Mouse (Mus musculus) hindbrain, postnatal 0 days (tissue): ENCODE data around the gene Mmel1. TPM values are rescaled to one million over a fixed set of nuclear protein-coding genes. Genes with fewer than 3 reads are reported as not detected.

Experiments
- ATAC-seq: fragments of 200-750 bp; cut with Nextera tagmentation; 2 replicates; pipeline ENCODE4 v1.8.0; 2017; ENCODE audit warnings: mild to moderate bottlenecking, moderate TSS enrichment, moderate library complexity
- DNase-seq: peaks from one replicate; pipeline ENCODE4 v3.0.0-alpha.2; 2015; ENCODE audit warnings: low spot score
- H3K27ac ChIP-seq: fragments of 300-500 bp; sonication (generic); 2 replicates; pipeline ENCODE4 v1.5.1; 2014; ENCODE audit warnings: mild to moderate bottlenecking
- H3K27me3 ChIP-seq: fragments of 300-500 bp; sonication (generic); 2 replicates; pipeline ENCODE4 v1.6.1; 2014; ENCODE audit warnings: low read length, mixed read lengths; ENCODE audit not compliant: insufficient read depth
- H3K36me3 ChIP-seq: fragments of 300-500 bp; sonication (generic); 2 replicates; pipeline ENCODE4 v1.6.1; 2014; ENCODE audit warnings: low read length, mixed read lengths; ENCODE audit not compliant: insufficient read depth
- H3K4me1 ChIP-seq: fragments of 300-500 bp; sonication (generic); 2 replicates; pipeline ENCODE4 v1.6.1; 2014; ENCODE audit warnings: antibody characterized with exemption, low read length, mixed read lengths; ENCODE audit not compliant: insufficient read depth
- H3K4me2 ChIP-seq: fragments of 300-500 bp; sonication (generic); 2 replicates; pipeline ENCODE4 v1.6.1; 2014; ENCODE audit warnings: low read depth, mild to moderate bottlenecking, low read length, moderate library complexity, mixed read lengths
- H3K4me3 ChIP-seq: fragments of 300-500 bp; sonication (generic); 2 replicates; pipeline ENCODE4 v1.5.1; 2014; ENCODE audit warnings: low read length
- H3K9ac ChIP-seq: fragments of 300-500 bp; sonication (generic); replicated peaks from 2 replicates; pipeline ENCODE4 v1.6.1; 2014; ENCODE audit warnings: mild to moderate bottlenecking, low read length, moderate library complexity, mixed read lengths
- H3K9me3 ChIP-seq: fragments of 300-500 bp; sonication (generic); 2 replicates; pipeline ENCODE4 v1.6.1; 2016; ENCODE audit warnings: low read length, mixed read lengths
- CTCF ChIP-seq: IDR thresholded peaks from 2 replicates; pipeline ENCODE4 v1.5.1; 2016; ENCODE audit warnings: antibody characterized with exemption, control low read depth, low read depth
- WGBS: fragments of 180-500 bp; shearing (Covaris S2); extraction: QIAGEN DNeasy Blood & Tissue Kit; methylation state at CpG from one replicate; pipeline ENCODE4 v1.1.7; 2014; 5-methylcytosine and 5-hydroxymethylcytosine counted together
- polyA plus RNA-seq: library from polyadenylated mRNA; unstranded; fragments of >200 nt; fragmentation: Nextera tagmentation; extraction: Ambion mirVana; gene quantifications from 2 replicates; pipeline ENCODE4 v1.2.1, GENCODE M21; 2015
- total RNA-seq: library from RNA; depleted of rRNA; stranded (reverse); fragments of >200 nt; gene quantifications from 2 replicates; pipeline ENCODE4 v1.2.3, GENCODE M21; 2014

The Mmel1 gene
- total and polyA plus RNA-seq, 2 experiments from 2014 or later, result 0.93 to 1.6 TPM

DNA sequence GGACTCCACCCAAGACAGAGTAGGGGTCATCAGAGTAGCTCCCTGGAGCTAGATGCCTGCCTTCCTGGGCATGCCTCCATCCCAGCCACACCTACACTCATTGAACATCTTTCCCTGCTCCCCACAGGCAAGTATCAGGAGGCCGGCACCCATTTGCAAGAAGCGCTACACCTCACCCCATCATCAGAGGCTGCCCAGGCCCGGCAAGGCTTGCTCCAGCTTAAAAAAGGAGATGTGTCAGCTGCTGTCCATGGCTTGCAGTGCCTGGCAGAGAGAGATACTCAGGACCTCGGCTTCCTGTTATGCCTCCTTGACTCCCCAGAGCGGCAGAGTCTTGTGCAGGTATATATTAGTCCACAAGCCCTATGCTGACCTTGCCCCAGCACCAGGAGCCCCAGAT is 7.4 kb upstream of the Mmel1 start:
- no peak overlapping the region for H3K27ac ChIP-seq
- no peak for TF ChIP-seq CTCF
- no peak overlapping the region for H3K9ac ChIP-seq
- 86% methylated on average over 5 of the region's 5 CpGs for WGBS
- no peak for DNase-seq
- H3K4me1 ChIP-seq, result peaks cover 9% of the 10 kb centered on the region
- no peaks in the 10 kb centered on the region for H3K36me3 ChIP-seq
- ATAC-seq, result no peak
- H3K4me2 ChIP-seq, result no peak overlapping the region
- H3K4me3 ChIP-seq, result no peak overlapping the region
- no peaks in the 10 kb centered on the region for H3K27me3 ChIP-seq
- no peaks in the 10 kb centered on the region for H3K9me3 ChIP-seq

GRCm38 (mm10) chr4:154863436-154863935 is 5.9 kb upstream of the Mmel1 start:
- Histone ChIP-seq H3K4me2 (no peak overlapping the region), H3K36me3 (no peaks in the 10 kb centered on the region), H3K27ac (peak overlapping the region; percentile 68; the same call in 1 of the 2 replicates), H3K9ac (no peak overlapping the region), H3K9me3 (no peaks in the 10 kb centered on the region), H3K27me3 (no peaks in the 10 kb centered on the region), H3K4me1 (peaks cover 9% of the 10 kb centered on the region), H3K4me3 (no peak overlapping the region)
- 83% methylated on average over 3 of the region's 3 CpGs for WGBS
- ATAC-seq, result no peak
- no peak for DNase-seq
- TF ChIP-seq CTCF, result no peak

DNA sequence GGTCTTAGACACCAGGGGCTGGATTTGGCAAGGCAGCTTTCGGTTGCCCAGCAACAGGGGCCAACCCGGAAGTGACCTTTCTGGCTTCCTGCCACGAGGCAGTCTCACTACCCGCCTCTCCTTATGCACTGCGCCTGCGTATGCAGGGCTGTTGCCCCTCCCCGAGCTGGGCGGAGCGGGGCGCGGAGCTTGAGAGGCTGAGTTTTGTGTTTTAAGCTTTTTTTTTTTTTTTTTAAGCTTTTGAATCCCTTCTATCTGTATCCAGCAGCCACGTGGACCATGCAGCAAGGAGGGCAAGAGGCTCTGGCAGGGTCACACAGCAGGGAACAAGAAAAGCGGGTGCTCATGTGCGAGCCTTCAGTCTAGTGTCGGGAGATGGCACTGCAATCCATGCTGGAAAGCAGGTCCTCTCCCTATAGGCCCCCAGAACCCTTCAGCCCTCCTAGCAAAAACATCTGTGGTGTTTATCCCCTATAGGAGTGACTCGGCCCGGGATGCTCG is 5.1 kb upstream of the Mmel1 start:
- TF ChIP-seq CTCF, result peak; percentile 66
- Histone ChIP-seq H3K9me3 (no peaks in the 10 kb centered on the region), H3K27ac (peak overlapping the region; percentile 68; the same call in 1 of the 2 replicates), H3K36me3 (no peaks in the 10 kb centered on the region), H3K27me3 (no peaks in the 10 kb centered on the region), H3K4me3 (peak overlapping the region; percentile 38), H3K9ac (peak overlapping the region; percentile 35), H3K4me1 (peaks cover 9% of the 10 kb centered on the region), H3K4me2 (peak overlapping the region; percentile 59)
- ATAC-seq, result peak; percentile 92
- 1% methylated on average over 18 of the region's 18 CpGs for WGBS
- DNase-seq, result peak; percentile 98

DNA sequence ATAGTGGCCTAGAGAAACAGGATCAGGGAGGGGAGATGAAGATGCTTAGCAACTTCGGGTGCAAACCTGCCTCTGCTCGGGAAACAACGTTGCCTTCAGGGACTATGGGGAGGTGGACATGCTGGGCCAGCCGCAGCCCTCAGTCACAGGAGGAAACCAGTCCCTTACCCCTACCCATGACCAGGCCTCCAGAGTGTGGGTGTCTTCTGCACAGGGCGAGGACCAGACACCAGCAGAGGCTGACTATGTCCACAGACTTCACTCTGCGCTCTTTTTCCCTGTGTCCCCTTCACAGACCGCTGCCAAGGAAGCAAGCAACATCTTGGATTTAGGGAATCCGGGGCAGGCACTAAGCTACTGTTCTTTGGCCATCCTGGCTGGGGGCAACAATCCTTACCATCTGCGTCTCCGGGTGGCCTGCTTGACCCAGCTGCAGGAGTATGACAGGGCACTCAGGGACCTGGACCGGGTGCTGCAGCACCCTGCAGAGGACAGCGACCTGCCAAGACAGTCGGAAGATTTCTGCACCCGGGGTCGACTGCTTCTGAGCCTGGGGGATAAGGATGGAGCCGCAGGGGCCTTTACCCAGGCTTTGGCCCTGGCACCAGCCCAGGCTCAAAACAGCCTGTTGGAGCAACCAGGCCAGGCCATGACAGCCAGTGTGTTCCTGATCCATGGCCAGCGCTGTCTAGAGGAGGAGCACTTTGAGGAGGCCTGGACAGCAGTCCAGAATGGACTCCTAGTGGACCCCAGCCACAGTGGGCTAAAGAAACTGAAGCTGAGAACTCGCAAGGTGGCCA is 4.2 kb upstream of the Mmel1 start:
- DNase-seq, result no peak
- no peak for ATAC-seq
- Histone ChIP-seq H3K4me3 (no peak overlapping the region; the same call in 1 of the 2 replicates), H3K4me2 (peak overlapping the region; percentile 59; the same call in 1 of the 2 replicates), H3K4me1 (peaks cover 9% of the 10 kb centered on the region), H3K27me3 (no peaks in the 10 kb centered on the region), H3K36me3 (no peaks in the 10 kb centered on the region), H3K27ac (peak overlapping the region; percentile 68; the same call in 1 of the 2 replicates), H3K9me3 (no peaks in the 10 kb centered on the region), H3K9ac (peak overlapping the region; percentile 35)
- no peak for TF ChIP-seq CTCF
- WGBS, result 74% methylated on average over 18 of the region's 18 CpGs

DNA sequence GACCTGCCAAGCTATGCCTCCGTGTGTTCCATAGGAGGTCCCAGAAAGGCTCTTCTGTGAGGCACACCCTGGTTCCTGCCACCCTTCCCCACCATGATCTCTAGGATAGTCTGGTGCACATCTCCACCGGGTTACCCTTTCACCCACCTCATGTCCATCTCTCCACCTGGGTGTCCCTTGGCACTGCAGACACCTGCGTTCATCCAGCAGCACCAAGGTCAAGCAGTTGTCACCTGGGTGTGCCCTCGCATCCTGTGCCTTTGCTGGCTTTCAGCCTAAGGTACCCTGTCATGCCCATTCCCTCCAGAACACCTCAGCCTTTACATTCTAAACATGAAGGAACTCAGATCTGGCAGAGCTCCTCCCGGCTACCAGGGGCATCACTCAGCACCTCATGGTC is 3.0 kb upstream of the Mmel1 start:
- ATAC-seq, result no peak
- no peak for DNase-seq
- H3K9ac ChIP-seq, result no peak overlapping the region
- no peak overlapping the region for H3K4me3 ChIP-seq
- no peak overlapping the region for H3K27ac ChIP-seq
- TF ChIP-seq CTCF, result no peak
- 93% methylated on average over 5 of the region's 5 CpGs for WGBS
- H3K36me3 ChIP-seq, result no peaks in the 10 kb centered on the region
- H3K4me1 ChIP-seq, result peaks cover 9% of the 10 kb centered on the region
- H3K9me3 ChIP-seq, result no peaks in the 10 kb centered on the region
- H3K4me2 ChIP-seq, result no peak overlapping the region
- H3K27me3 ChIP-seq, result no peaks in the 10 kb centered on the region

DNA sequence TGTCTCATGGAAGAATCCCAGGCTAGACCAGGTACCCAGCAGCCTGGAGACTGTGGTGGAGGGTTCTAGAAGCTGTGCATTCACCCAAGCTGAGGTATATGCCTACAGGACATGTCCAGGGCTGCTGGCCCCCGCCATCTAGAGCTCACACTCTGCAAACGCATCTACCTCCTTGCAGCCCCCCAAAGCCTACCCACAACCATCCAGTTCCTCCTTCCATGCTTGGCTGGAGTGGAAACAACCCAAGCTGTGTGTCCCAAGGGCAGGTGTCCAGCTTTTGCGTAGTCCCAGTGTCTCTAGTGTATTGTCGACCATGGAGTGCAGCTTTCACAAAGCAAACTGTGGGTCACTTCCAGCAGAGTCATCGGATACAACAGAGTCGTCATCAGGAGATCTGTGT is 2.1 kb upstream of the Mmel1 start:
- H3K27me3 ChIP-seq, result no peaks in the 10 kb centered on the region
- no peak overlapping the region for H3K4me3 ChIP-seq
- no peak overlapping the region for H3K27ac ChIP-seq
- ATAC-seq, result no peak
- no peak for TF ChIP-seq CTCF
- DNase-seq, result no peak
- H3K9me3 ChIP-seq, result no peaks in the 10 kb centered on the region
- H3K4me2 ChIP-seq, result no peak overlapping the region
- H3K4me1 ChIP-seq, result peaks cover 9% of the 10 kb centered on the region
- WGBS, result 82% methylated on average over 6 of the region's 6 CpGs
- no peaks in the 10 kb centered on the region for H3K36me3 ChIP-seq
- H3K9ac ChIP-seq, result no peak overlapping the region

- H3K27me3 ChIP-seq, result no peaks in the 10 kb centered on the region
- 70% methylated on average over 4 of the region's 4 CpGs for WGBS
- no peak for TF ChIP-seq CTCF
Measured at GRCm38 (mm10) chr4:154870721-154871120, 1.3 kb downstream of the Mmel1 start.

More at GRCm38 (mm10) chr4:154870721-154871120, 1.3 kb downstream of the Mmel1 start:
- no peaks in the 10 kb centered on the region for H3K9me3 ChIP-seq
- H3K4me1 ChIP-seq, result no peaks in the 10 kb centered on the region
- no peak overlapping the region for H3K9ac ChIP-seq
- H3K27ac ChIP-seq, result no peak overlapping the region
- H3K36me3 ChIP-seq, result no peaks in the 10 kb centered on the region
- DNase-seq (no peak), ATAC-seq (no peak)
- H3K4me3 ChIP-seq, result no peak overlapping the region
- peak overlapping the region; percentile 47; the same call in 1 of the 2 replicates for H3K4me2 ChIP-seq
